Mouse (Mus musculus) mouse trophoblast stem cell (cell line): ENCODE results near the gene Rrn3.

Experiments
- in situ Hi-C, 2 experiments: fragments of 300-500 bp; cut with MseI, MboI; formaldehyde crosslinking; loops; 2 replicates in 1 of 2; 3 replicates in 1 of 2; pipeline ENCODE4 v1.15.1; 2025

The Rrn3 gene

GRCm38 (mm10) chr16:13851446-13851845, 70.9 kb downstream of the Rrn3 start:
- in situ Hi-C loops, result no loop called here

- in situ Hi-C loops, result no loop called here
These were observed 73.4 kb downstream of the Rrn3 start for GRCm38 (mm10) chr16:13853886-13854285.
